Mouse (Mus musculus) retina, adult 2 months (tissue): Measurements from ENCODE around the gene Cntln.

Experiments used
- DNase-seq: peaks from one replicate; pipeline ENCODE4 v3.0.0-alpha.2; 2012; ENCODE audit warnings: low read depth, low spot score

Gene Cntln

DNA sequence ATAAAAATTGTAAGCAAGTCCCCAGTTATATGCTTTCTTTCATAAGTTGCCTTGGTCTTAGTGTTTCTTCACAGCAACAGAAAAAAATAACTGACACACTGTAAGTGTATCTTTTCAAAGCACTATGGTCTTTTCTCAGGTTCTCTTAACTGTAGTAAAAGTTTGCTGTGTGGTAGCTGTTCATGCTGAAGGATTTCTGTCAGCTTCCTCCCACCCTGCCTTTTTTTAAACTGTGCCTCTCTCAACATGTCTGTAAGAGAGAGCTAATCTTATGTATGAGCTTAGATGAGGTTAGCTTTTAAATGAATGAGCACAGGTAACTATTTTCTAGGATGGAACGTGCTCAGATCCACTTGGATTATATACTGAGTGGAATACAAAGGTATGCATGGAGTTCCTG, 170.5 kb downstream of the Cntln start:
- DNase-seq, result no peak

GRCm38 (mm10) chr4:85059598-85059997, 175.5 kb downstream of the Cntln start:
- DNase-seq, result no peak

- DNase-seq, result peak; percentile 52
Observed at GRCm38 (mm10) chr4:85061676-85062075, 177.6 kb downstream of the Cntln start.

GRCm38 (mm10) chr4:85096033-85096432, 211.9 kb downstream of the Cntln start:
- no peak for DNase-seq

- peak; percentile 41 for DNase-seq
Observed at GRCm38 (mm10) chr4:85096682-85097081, 212.6 kb downstream of the Cntln start.

DNA sequence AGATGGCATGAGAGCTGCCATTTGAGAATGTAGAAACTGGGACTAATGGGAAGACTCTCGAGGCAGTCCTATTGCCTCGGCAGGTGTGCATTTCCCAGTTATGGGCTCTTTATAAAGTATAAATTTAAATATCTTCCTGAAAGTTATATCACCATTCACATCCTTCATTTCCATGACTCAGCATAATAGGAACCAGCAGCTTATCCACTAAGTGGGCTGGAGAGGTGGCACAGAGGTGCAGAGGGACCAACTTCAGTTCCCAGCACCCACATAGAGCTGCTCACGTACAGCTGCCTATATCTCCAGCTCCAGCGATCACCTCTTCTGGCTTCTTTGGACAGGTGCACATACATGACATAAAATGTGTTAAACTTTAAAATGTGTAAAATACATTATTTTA, 218.1 kb downstream of the Cntln start:
- no peak for DNase-seq

DNA sequence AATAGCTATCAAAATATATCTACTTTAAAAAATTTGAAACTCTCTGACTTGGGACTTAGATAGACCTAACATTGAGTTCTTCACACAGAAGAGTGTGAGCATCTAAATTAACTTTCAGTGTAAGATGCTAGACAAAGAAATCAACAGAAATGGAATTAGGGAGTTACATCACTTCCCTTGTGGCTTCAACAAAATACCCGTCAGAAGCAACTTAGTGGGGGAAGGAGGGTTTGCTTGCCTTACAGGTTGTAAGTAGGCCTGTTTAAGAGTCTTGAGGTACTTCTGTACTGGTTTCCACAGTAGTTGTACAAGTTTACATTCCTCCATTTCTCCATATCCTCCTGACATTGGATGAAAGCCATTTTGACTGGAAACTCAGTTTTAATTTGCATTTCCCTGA, 222.3 kb downstream of the Cntln start:
- DNase-seq, result no peak

DNA sequence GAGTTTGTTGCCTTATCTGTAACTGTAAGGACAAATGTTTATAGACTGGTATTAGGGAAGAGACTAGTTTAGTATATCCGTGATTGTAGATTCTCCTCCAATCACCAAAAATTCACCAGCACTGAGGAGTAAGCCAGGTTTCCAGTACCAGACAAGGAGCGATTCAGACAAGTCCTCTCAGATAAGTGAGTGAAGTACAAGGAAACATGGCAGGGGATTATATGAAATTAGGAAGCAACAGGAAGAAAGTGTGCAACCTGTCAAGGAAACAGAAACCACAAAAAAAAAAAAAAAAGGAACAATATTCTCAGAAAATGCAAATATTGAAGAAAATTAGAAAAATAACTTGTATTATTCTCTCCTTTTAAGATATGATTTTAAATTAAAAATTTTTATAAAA, 222.9 kb downstream of the Cntln start:
- DNase-seq, result no peak

DNA sequence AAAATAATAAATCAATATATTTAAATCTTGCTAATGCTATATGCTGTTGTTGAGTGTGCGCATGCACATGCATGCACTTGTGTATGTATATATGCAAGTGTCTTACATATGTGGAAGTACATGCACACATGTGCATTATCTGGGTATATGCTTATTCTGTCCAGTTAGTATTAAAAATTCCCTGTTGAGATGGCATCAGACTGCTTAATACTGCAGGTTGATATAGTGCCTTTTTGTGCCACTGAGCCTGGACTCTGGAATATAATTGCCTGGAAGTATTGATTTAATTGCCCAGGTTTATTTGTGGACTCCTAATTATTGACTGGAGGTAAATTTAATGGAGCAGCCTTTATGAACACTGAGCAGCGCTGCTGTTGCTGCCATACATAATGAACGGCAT, 236.2 kb downstream of the Cntln start:
- DNase-seq, result no peak

DNA sequence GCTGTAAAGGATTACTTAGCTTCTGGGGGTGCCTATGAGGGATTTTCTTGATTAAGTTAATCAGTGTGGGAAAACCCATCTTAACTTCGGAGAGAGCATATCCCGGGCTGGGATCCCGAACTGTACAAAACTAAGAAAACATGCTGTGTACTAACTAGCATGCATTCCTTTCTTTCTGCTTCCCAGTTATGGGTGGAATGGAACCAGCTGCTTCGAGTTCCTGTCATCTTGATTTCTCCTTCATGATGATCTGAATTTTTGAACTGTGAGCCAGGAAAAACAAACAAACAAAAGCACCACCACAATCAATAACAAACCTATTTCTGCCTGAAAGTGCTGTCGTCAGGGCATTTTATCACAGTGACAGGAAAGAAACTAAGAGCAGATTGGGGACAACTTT, 265.6 kb downstream of the Cntln start:
- peak; percentile 22 for DNase-seq

DNA sequence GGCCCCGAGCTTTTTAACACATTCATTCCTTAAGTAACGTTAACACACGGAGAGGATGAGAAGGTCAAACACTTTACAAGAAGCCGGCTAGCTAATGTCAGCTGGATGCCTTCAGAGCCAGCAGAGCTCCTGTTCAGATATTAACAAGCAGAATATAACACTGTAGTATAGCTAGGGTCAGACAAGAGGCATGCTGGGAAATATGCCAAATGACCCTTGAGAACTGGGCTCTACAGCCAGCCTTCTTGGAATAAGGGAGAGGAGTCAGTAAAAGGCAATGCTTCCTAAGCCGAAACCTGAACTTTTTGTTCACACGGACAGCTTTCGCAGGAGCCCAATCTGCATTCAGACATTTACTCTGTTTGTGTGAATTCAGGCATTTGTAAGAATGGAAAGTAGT, 267.8 kb downstream of the Cntln start:
- no peak for DNase-seq

- no peak for DNase-seq
Observed at GRCm38 (mm10) chr4:85154361-85154760, 270.3 kb downstream of the Cntln start.

DNA sequence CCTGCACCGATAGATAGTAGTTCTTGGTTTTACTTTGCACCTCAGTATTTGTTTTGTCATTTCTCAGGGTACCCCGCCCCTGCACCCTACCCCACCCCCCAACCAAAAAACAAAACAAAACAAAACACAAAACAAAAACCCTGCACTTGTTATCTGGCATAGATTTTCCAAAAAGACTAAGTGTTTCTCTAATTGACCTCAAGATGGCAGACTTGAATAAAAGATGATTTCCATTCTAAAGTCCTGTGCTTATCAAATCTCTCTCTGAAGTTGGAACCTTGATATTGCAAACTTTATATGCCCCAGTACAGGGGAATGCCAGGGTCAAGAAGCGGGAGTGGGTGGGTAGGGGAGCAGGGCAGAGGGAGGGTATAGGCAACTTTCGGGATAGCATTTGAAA, 277.0 kb downstream of the Cntln start:
- DNase-seq, result no peak

- peak; percentile 56 for DNase-seq
Observed at GRCm38 (mm10) chr4:85162468-85163312, 278.6 kb downstream of the Cntln start.

- DNase-seq, result no peak
Observed at GRCm38 (mm10) chr4:85163313-85163615, 279.2 kb downstream of the Cntln start.

- DNase-seq, result no peak
Observed at GRCm38 (mm10) chr4:85168001-85168400, 283.9 kb downstream of the Cntln start.

GRCm38 (mm10) chr4:85175466-85175865, 291.4 kb downstream of the Cntln start:
- no peak for DNase-seq

DNA sequence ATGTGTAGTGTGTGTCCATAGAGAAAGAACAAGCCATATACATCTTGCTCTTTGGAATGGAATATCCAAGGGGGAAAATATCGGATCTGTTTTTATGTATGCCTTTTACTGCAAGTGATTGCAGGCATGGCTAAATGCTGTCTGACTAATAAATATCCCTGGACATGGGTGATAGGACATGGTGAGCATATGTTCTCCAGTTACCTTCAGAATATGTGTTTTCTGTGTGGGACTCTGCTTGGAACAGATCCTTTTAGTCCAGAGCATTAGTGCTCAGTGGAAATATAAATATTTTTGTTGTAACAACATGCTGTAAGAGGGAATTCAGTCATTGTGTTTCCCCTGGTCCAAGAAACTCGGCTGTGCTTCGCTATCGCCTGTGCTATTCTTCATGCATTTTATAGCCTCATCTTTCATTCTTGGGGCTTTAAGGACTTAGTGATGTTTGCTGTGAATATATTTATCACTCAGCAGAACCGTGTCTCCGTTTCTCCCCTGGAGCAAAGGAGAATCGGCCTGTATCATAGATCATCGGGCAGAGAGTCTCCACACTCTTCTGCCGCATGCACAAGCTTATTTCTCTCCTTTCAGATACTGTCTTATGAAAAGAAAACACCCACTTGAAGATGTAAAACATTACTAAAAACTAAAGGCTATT, 294.4 kb downstream of the Cntln start:
- no peak for DNase-seq
